Mouse (Mus musculus): Measurements from ENCODE around the gene Snx14. TPM values are rescaled to one million over a fixed set of nuclear protein-coding genes. Genes with fewer than 3 reads are reported as not detected.

Gene Snx14
- polyA plus RNA-seq, 1 experiment from 2014 or later = 26.8 TPM

- 2% methylated on average over 15 of the region's 15 CpGs for WGBS
- Histone ChIP-seq H3K9ac (peak overlapping the region; percentile 75), H3K4me1 (peaks cover 10% of the 10 kb centered on the region; the same call in 1 of the 2 replicates), H3K4me3 (replicated peaks) (peak overlapping the region; percentile 81), H3K9me3 (replicated peaks) (no peaks in the 10 kb centered on the region), H3K36me3 (no peaks in the 10 kb centered on the region; the same call in 1 of the 2 replicates), H3K27me3 (no peaks in the 10 kb centered on the region), H3K4me2 (peak overlapping the region; percentile 92), H3K27ac (peak overlapping the region; percentile 96)
- ATAC-seq (replicated peaks; ENCODE audit: low FRiP score) = peak; percentile 4; the same call in 1 of the 2 replicates
Observed at GRCm38 (mm10) chr9:88438237-88438554, 562 bp downstream of the Snx14 start.

DNA sequence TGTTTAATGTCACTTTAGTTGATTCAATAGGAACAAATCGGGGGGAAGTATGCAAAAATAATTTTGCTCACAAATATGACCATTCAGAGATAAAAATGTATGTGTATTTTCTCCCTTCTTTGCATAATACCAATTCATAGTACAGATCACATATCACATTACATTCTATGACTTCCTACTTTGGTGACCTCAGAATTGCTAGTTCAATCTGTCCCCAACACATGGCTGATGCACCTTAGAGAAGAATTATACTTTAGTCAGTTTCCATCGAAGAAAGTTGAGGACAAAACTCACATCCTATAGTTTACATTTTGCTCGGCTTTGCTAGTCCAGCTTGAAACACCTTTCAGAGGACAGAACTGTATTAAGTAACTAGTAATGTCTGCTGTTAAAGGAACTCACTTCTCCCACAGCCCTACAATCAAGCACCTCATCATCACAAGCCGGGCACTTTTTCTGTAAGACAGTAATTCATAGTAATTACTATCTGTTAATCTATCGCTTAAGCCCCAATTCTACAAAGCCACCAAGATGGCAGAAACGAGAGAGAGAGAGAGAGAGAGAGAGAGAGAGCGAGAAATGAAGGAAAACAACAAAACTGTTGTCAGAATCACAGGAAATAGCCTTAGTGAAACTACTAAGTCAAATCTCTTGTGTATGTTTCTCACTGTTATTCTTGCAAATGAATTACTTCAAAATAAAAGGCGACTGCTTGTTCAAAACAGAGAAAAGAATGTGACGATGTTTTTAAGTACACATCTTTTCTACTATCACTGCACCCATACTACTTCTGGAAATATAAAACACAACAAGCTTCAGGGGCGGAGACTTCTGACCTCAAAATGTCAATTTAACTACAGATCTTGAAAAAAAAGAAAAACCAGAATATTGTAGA, 1.2 kb downstream of the Snx14 start:
- peak overlapping the region; percentile 75 for H3K9ac ChIP-seq
- no peaks in the 10 kb centered on the region; the same call in 1 of the 2 replicates for H3K36me3 ChIP-seq
- 43% methylated on average over 10 of the region's 10 CpGs for WGBS
- no peaks in the 10 kb centered on the region for H3K27me3 ChIP-seq
- H3K4me2 ChIP-seq = peak overlapping the region; percentile 92
- ATAC-seq (replicated peaks; ENCODE audit: low FRiP score) = no peak
- no peaks in the 10 kb centered on the region for H3K9me3 ChIP-seq (replicated peaks)
- peak overlapping the region; percentile 96; the same call in 1 of the 2 replicates for H3K27ac ChIP-seq
- peak overlapping the region; percentile 81 for H3K4me3 ChIP-seq (replicated peaks)
- H3K4me1 ChIP-seq = peaks cover 10% of the 10 kb centered on the region; the same call in 1 of the 2 replicates

- Histone ChIP-seq H3K4me2 (no peak overlapping the region), H3K4me3 (replicated peaks) (no peak overlapping the region), H3K36me3 (peaks cover 27% of the 10 kb centered on the region), H3K27me3 (no peaks in the 10 kb centered on the region), H3K27ac (no peak overlapping the region), H3K9me3 (replicated peaks) (no peaks in the 10 kb centered on the region), H3K9ac (no peak overlapping the region), H3K4me1 (no peaks in the 10 kb centered on the region)
- ATAC-seq (replicated peaks; ENCODE audit: low FRiP score) = no peak
- WGBS = 83% methylated on average over 2 of the region's 2 CpGs
Observed at GRCm38 (mm10) chr9:88424356-88424755, 14.4 kb downstream of the Snx14 start.

DNA sequence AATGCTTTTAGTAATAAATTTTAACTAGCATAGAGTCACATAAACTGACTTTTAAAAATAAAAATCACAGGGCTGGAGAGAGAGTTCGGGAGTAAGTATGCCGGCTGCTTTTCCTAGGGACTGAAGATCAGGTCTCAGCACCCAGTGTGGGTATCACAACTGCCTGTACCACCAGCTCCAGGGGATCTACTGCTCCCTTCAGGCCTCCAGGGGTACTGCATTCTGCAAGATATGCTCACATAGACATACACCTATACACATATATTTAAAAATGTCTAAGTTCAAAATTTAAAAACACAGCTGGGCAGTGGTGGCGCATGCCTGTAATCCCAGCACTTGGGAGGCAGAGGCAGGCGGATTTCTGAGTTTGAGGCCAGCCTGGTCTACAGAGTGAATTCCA, 16.3 kb downstream of the Snx14 start:
- H3K4me2 ChIP-seq = no peak overlapping the region
- 96% methylated on average over 4 of the region's 4 CpGs for WGBS
- peaks cover 33% of the 10 kb centered on the region for H3K36me3 ChIP-seq
- no peaks in the 10 kb centered on the region for H3K9me3 ChIP-seq (replicated peaks)
- H3K27ac ChIP-seq = no peak overlapping the region
- ATAC-seq (replicated peaks; ENCODE audit: low FRiP score) = no peak
- no peak overlapping the region for H3K9ac ChIP-seq
- no peaks in the 10 kb centered on the region for H3K27me3 ChIP-seq
- H3K4me3 ChIP-seq (replicated peaks) = no peak overlapping the region
- no peaks in the 10 kb centered on the region for H3K4me1 ChIP-seq

DNA sequence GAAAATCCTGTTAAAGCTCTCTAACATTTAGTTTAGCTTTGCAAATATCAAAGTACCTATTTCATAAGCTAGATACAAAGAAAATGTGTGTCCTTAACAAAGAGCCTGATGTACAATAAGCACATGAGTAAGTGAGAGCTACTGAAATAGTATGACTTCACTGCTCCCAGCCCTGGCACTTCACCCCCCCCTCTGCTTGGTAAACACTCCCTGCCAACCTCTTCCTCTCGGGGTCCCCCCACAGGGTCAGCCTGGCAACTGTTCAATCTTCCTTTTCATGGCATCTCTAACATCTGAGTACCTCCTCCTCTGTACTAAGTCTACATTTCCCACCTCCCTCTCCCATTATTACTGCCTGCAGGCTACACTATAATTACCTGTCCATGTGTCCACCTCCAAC, 22.0 kb downstream of the Snx14 start:
- Histone ChIP-seq H3K4me3 (replicated peaks) (no peak overlapping the region), H3K36me3 (peaks cover 26% of the 10 kb centered on the region), H3K4me2 (no peak overlapping the region), H3K27me3 (no peaks in the 10 kb centered on the region), H3K27ac (no peak overlapping the region), H3K4me1 (no peaks in the 10 kb centered on the region), H3K9ac (no peak overlapping the region), H3K9me3 (replicated peaks) (no peaks in the 10 kb centered on the region)
- WGBS = 61% methylated on average over 1 of the region's 1 CpGs
- no peak for ATAC-seq (replicated peaks; ENCODE audit: low FRiP score)

- Histone ChIP-seq H3K4me1 (no peaks in the 10 kb centered on the region), H3K27ac (no peak overlapping the region), H3K9me3 (replicated peaks) (no peaks in the 10 kb centered on the region), H3K36me3 (peaks cover 32% of the 10 kb centered on the region), H3K9ac (no peak overlapping the region), H3K4me3 (replicated peaks) (no peak overlapping the region), H3K4me2 (no peak overlapping the region), H3K27me3 (no peaks in the 10 kb centered on the region)
- no peak for ATAC-seq (replicated peaks; ENCODE audit: low FRiP score)
- WGBS = 65% methylated on average over 2 of the region's 2 CpGs
Observed at GRCm38 (mm10) chr9:88409978-88410377, 28.8 kb downstream of the Snx14 start.

- H3K9me3 ChIP-seq (replicated peaks) = no peaks in the 10 kb centered on the region
- no peak for ATAC-seq (replicated peaks; ENCODE audit: low FRiP score)
- H3K4me2 ChIP-seq = no peak overlapping the region
- H3K4me1 ChIP-seq = no peaks in the 10 kb centered on the region
- 90% methylated on average over 6 of the region's 6 CpGs for WGBS
- H3K9ac ChIP-seq = no peak overlapping the region
- H3K27ac ChIP-seq = no peak overlapping the region
- peaks cover 39% of the 10 kb centered on the region for H3K36me3 ChIP-seq
- no peak overlapping the region for H3K4me3 ChIP-seq (replicated peaks)
- no peaks in the 10 kb centered on the region for H3K27me3 ChIP-seq
Observed at GRCm38 (mm10) chr9:88404515-88404914, 34.2 kb downstream of the Snx14 start.

- H3K4me3 ChIP-seq (replicated peaks) = no peak overlapping the region
- no peak for ATAC-seq (replicated peaks; ENCODE audit: low FRiP score)
- 49% methylated on average over 10 of the region's 10 CpGs for WGBS
Observed at GRCm38 (mm10) chr9:88404088-88404487, 34.7 kb downstream of the Snx14 start.

GRCm38 (mm10) chr9:88398461-88398860, 40.3 kb downstream of the Snx14 start:
- Histone ChIP-seq H3K4me1 (no peaks in the 10 kb centered on the region), H3K9me3 (replicated peaks) (no peaks in the 10 kb centered on the region), H3K27ac (no peak overlapping the region), H3K9ac (no peak overlapping the region), H3K36me3 (peaks cover 52% of the 10 kb centered on the region), H3K4me2 (no peak overlapping the region), H3K27me3 (no peaks in the 10 kb centered on the region), H3K4me3 (replicated peaks) (no peak overlapping the region)
- WGBS = 80% methylated on average over 1 of the region's 1 CpGs
- no peak for ATAC-seq (replicated peaks; ENCODE audit: low FRiP score)

More at GRCm38 (mm10) chr9:88404088-88404487, 34.7 kb downstream of the Snx14 start:
- Histone ChIP-seq H3K9ac (no peak overlapping the region), H3K4me1 (no peaks in the 10 kb centered on the region), H3K4me2 (no peak overlapping the region), H3K9me3 (replicated peaks) (no peaks in the 10 kb centered on the region), H3K27me3 (no peaks in the 10 kb centered on the region), H3K36me3 (peaks cover 35% of the 10 kb centered on the region), H3K27ac (no peak overlapping the region)

DNA sequence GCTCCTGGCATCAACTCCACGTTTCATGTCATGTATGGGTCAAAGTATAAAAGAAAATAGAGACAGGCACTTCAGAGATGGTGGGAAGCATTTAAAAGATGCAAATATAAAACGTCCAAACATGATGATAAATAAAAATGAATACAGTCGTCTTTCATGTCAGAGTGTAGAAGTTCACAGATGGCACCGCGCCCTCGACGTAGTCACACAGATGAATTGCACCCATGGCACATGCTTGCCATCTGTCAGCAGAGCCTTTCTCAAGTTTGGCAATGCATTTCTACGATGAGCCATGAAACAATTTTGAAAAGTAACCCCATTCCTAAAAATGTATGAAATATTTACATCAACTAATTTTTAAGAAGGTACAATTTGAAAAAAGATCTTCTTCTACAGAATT, 43.9 kb downstream of the Snx14 start:
- no peak overlapping the region for H3K4me3 ChIP-seq (replicated peaks)
- no peak overlapping the region for H3K27ac ChIP-seq
- no peak for ATAC-seq (replicated peaks; ENCODE audit: low FRiP score)
- H3K27me3 ChIP-seq = no peaks in the 10 kb centered on the region
- H3K9me3 ChIP-seq (replicated peaks) = no peaks in the 10 kb centered on the region
- WGBS = 88% methylated on average over 8 of the region's 8 CpGs
- no peak overlapping the region for H3K9ac ChIP-seq
- H3K36me3 ChIP-seq = peaks cover 50% of the 10 kb centered on the region
- no peaks in the 10 kb centered on the region for H3K4me1 ChIP-seq
- no peak overlapping the region for H3K4me2 ChIP-seq

DNA sequence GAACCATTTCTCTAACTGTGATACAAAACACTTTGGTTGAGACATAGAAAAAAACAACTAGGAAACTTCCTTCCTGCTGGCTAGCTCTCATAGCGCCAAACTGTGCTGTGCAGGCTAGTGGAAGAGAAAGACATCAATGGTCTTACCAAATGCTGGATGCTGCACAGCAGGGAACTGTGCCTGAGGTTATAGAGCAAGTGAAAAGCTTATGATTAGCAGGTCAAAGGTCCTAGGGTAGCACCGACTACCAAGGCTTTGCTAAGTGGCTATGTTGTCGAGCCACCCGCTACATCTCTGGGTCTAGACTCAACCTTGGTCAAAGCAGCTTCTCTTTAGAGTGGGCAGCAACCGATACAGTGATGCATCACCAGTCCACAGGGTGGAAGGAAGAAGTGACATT, 49.9 kb downstream of the Snx14 start:
- Histone ChIP-seq H3K4me2 (no peak overlapping the region), H3K36me3 (peaks cover 44% of the 10 kb centered on the region), H3K27me3 (no peaks in the 10 kb centered on the region), H3K27ac (no peak overlapping the region), H3K4me1 (no peaks in the 10 kb centered on the region), H3K9me3 (replicated peaks) (no peaks in the 10 kb centered on the region), H3K4me3 (replicated peaks) (no peak overlapping the region), H3K9ac (no peak overlapping the region)
- no peak for ATAC-seq (replicated peaks; ENCODE audit: low FRiP score)
- WGBS = 90% methylated on average over 5 of the region's 5 CpGs

- no peak overlapping the region for H3K27ac ChIP-seq
- WGBS = 82% methylated on average over 1 of the region's 1 CpGs
- ATAC-seq (replicated peaks; ENCODE audit: low FRiP score) = no peak
Observed at GRCm38 (mm10) chr9:88380542-88380941, 58.2 kb downstream of the Snx14 start.

More at GRCm38 (mm10) chr9:88380542-88380941, 58.2 kb downstream of the Snx14 start:
- Histone ChIP-seq H3K36me3 (peaks cover 38% of the 10 kb centered on the region), H3K4me2 (no peak overlapping the region), H3K4me1 (no peaks in the 10 kb centered on the region), H3K9me3 (replicated peaks) (no peaks in the 10 kb centered on the region), H3K27me3 (no peaks in the 10 kb centered on the region), H3K4me3 (replicated peaks) (no peak overlapping the region), H3K9ac (no peak overlapping the region)

Data from kidney, embryonic 15.5 days (tissue).